Mouse (Mus musculus): ENCODE measurements around the gene Ppp1r2. TPM values are rescaled to one million over a fixed set of nuclear protein-coding genes. Genes with fewer than 3 reads are reported as not detected.
A peak's percentile ranks its signal among the peaks of the same experiment; 100 is the strongest.

Ppp1r2 gene
- total and polyA plus RNA-seq, 3 experiments, result 33.8 to 75.4 (median 62.4) TPM

- dilution Hi-C loops (cut with MboI; ENCODE audit: extremely low pct_ligation_motif_present, extremely low pct_unique_long_range_greater_than_20kb, low sequenced_read_pairs) (no loop called here), in situ Hi-C loops (cut with MboI; ENCODE audit: low pct_ligation_motif_present, low pct_unique_long_range_greater_than_20kb, low sequenced_read_pairs) (no loop called here)
- no peak for TF ChIP-seq KAT2A (IDR thresholded peaks at IDR 0.05; ENCODE audit: insufficient replicate concordance, low read length)
- TF ChIP-seq E2F4 (IDR thresholded peaks at IDR 0.05; ENCODE audit: insufficient replicate concordance, low read depth, low read length), result no peak
- TF ChIP-seq MAFK (IDR thresholded peaks at IDR 0.05; ENCODE audit: insufficient replicate concordance, low read length), result peak; percentile 76
- no peak for TF ChIP-seq NRF1 (IDR thresholded peaks at IDR 0.05; ENCODE audit: low read depth, low read length)
- peak; percentile 82 for TF ChIP-seq JUN (IDR thresholded peaks at IDR 0.05; ENCODE audit: insufficient read depth, low read depth, low read length)
- TF ChIP-seq USF1 (IDR thresholded peaks at IDR 0.05; ENCODE audit: low read depth, low read length), result no peak
- TF ChIP-seq EP300 (IDR thresholded peaks at IDR 0.05; ENCODE audit: low read length), result peak; percentile 94
- TF ChIP-seq SIN3A (IDR thresholded peaks at IDR 0.05; ENCODE audit: low read length), result peak; percentile 88
- 0 out of 2 replicates have a peak, but pooled peaks have one; percentile 75 for TF ChIP-seq RCOR1 (conservative IDR thresholded peaks at IDR 0.05; ENCODE audit: low read depth, low read length)
- peak; percentile 77 for TF ChIP-seq CHD2 (IDR thresholded peaks at IDR 0.05; ENCODE audit: low read length)
- TF ChIP-seq MYC (IDR thresholded peaks at IDR 0.05; ENCODE audit: low read depth, low read length), result peak; percentile 51; the same call in 1 of the 2 replicates
- TF ChIP-seq NELFE (IDR thresholded peaks at IDR 0.05; ENCODE audit: low read depth, low read length), result no peak
- no peak for TF ChIP-seq UBTF (IDR thresholded peaks at IDR 0.05; ENCODE audit: low read depth, low read length)
- TF ChIP-seq ELF1 (IDR thresholded peaks at IDR 0.05; ENCODE audit: low read depth, low read length), result no peak
- TF ChIP-seq IRF4 (IDR thresholded peaks at IDR 0.05; ENCODE audit: low read depth, low read length), result peak; percentile 95
- TF ChIP-seq MAX (IDR thresholded peaks at IDR 0.05; ENCODE audit: low read length), result no peak
- TF ChIP-seq POLR2AphosphoS2 (IDR thresholded peaks at IDR 0.05; ENCODE audit: low read depth, low read length), result no peak
- TF ChIP-seq USF2 (conservative IDR thresholded peaks at IDR 0.05; ENCODE audit: low read depth, low read length), result no peak
- TF ChIP-seq BHLHE40 (IDR thresholded peaks at IDR 0.05; ENCODE audit: low read depth, low read length), result peak; percentile 85
- TF ChIP-seq MAZ (IDR thresholded peaks at IDR 0.05; ENCODE audit: low read depth, low read length), result 0 out of 2 replicates have a peak, but pooled peaks have one; percentile 38
- TF ChIP-seq JUND (conservative IDR thresholded peaks at IDR 0.05; ENCODE audit: low read depth, low read length), result peak; percentile 83
- TF ChIP-seq MXI1 (IDR thresholded peaks at IDR 0.05; ENCODE audit: low read depth, low read length), result no peak
- no peak for TF ChIP-seq ZNF384 (IDR thresholded peaks at IDR 0.05; ENCODE audit: low read depth, low read length)
- 0 out of 2 replicates have a peak, but pooled peaks have one; percentile 40 for TF ChIP-seq HCFC1 (IDR thresholded peaks at IDR 0.05; ENCODE audit: low read depth, low read length)
- TF ChIP-seq CTCF (conservative IDR thresholded peaks at IDR 0.05 in 1 of 2, IDR thresholded peaks at IDR 0.05 in 1 of 2; ENCODE audit: low read depth in 2 of 2, low read length in 2 of 2), result no peak
- TF ChIP-seq TCF12 (IDR thresholded peaks at IDR 0.05; ENCODE audit: low read depth, low read length), result peak; percentile 94
- TF ChIP-seq RAD21 (IDR thresholded peaks at IDR 0.05; ENCODE audit: low read depth, low read length), result no peak; the same call in none of the 2 replicates
- peak; percentile 99 for TF ChIP-seq ETS1 (conservative IDR thresholded peaks at IDR 0.05; ENCODE audit: low read depth, low read length)
- TF ChIP-seq SMC3 (IDR thresholded peaks at IDR 0.05; ENCODE audit: low read depth, low read length), result peak; percentile 26; the same call in 1 of the 2 replicates
- no peak for TF ChIP-seq PAX5 (IDR thresholded peaks at IDR 0.05; ENCODE audit: low read length)
- TF ChIP-seq POLR2A (IDR thresholded peaks at IDR 0.05; ENCODE audit: low read depth, low read length), result no peak
- TF ChIP-seq CHD1 (IDR thresholded peaks at IDR 0.05; ENCODE audit: low read depth, low read length), result no peak
- TF ChIP-seq GABPA (IDR thresholded peaks at IDR 0.05; ENCODE audit: insufficient replicate concordance, low read depth, low read length), result no peak
- TF ChIP-seq TBP (conservative IDR thresholded peaks at IDR 0.05; ENCODE audit: low read depth, low read length), result 0 out of 2 replicates have a peak, but pooled peaks have one; percentile 15
- TF ChIP-seq ZC3H11A (IDR thresholded peaks at IDR 0.05; ENCODE audit: low read depth, low read length), result no peak
- no peak for TF ChIP-seq ZKSCAN1 (IDR thresholded peaks at IDR 0.05; ENCODE audit: borderline replicate concordance, low read depth, low read length)
- no peak for TF ChIP-seq ZMIZ1 (IDR thresholded peaks at IDR 0.05; ENCODE audit: low read depth, low read length)
- peak; percentile 98 for TF ChIP-seq MEF2A (IDR thresholded peaks at IDR 0.05; ENCODE audit: borderline replicate concordance, low read depth, low read length)
- H3K36me3 ChIP-seq (replicated peaks in 1 of 2; ENCODE audit: control insufficient read depth in 1 of 2, insufficient read depth in 1 of 2, low read length in 1 of 2), result peaks cover 2 to 23% of the 10 kb centered on the region in 2 experiments
- no peaks in the 10 kb centered on the region for H3K79me2 ChIP-seq (replicated peaks; ENCODE audit: control insufficient read depth, extremely low read depth, insufficient read depth, poor library complexity, severe bottlenecking)
- H3K9ac ChIP-seq (ENCODE audit: insufficient read depth, low read depth), result no peak overlapping the region
- no peak overlapping the region for H3K27ac ChIP-seq (ENCODE audit: insufficient read depth, low read depth)
- H3K4me3 ChIP-seq (replicated peaks in 1 of 3; ENCODE audit: low read depth in 2 of 3, low read length in 2 of 3, poor library complexity in 1 of 3), result no peak overlapping the region
- H3K9me3 ChIP-seq (replicated peaks; ENCODE audit: low read length), result no peaks in the 10 kb centered on the region
- H3K4me1 ChIP-seq (ENCODE audit: control insufficient read depth in 1 of 2, insufficient read depth in 2 of 2), result peaks cover 15 to 40% of the 10 kb centered on the region in 2 experiments
- no peaks in the 10 kb centered on the region for H3K27me3 ChIP-seq (replicated peaks)
- peak overlapping the region; percentile 16; the same call in 1 of the 2 replicates for H3K4me2 ChIP-seq (ENCODE audit: insufficient read depth, low read depth, poor library complexity, severe bottlenecking)
- peak; percentile 79 for DNase-seq (ENCODE audit: extremely low read depth)
Measured at GRCm38 (mm10) chr16:31249401-31249800, 25.7 kb downstream of the Ppp1r2 start.

Measured in CH12.LX (cell line).